Mouse (Mus musculus): Measurements from ENCODE around the gene Scrg1. TPM values are rescaled to one million over a fixed set of nuclear protein-coding genes. Genes with fewer than 3 reads are reported as not detected.

The Scrg1 gene
- 0.39 TPM in 1 of 2 replicates, not detected in the other for polyA plus RNA-seq (2015; fragmentation: Nextera tagmentation; extraction: Ambion mirVana)

GRCm38 (mm10) chr8:57455765-57456164, at the start of gene Scrg1:
Gene Scrg1, plus strand, starts transcription at chr8:57455923.
- WGBS, result 72% methylated on average over 3 of the region's 3 CpGs

GRCm38 (mm10) chr8:57406366-57406765, 49.4 kb upstream of the Scrg1 start:
- Histone ChIP-seq H3K36me3 (no peaks in the 10 kb centered on the region), H3K27me3 (peaks cover 13% of the 10 kb centered on the region), H3K27ac (no peak overlapping the region), H3K4me2 (no peak overlapping the region), H3K9ac (no peak overlapping the region), H3K4me1 (peaks cover 15% of the 10 kb centered on the region), H3K4me3 (replicated peaks) (no peak overlapping the region), H3K9me3 (replicated peaks) (no peaks in the 10 kb centered on the region)
- 83% methylated on average over 4 of the region's 4 CpGs for WGBS
- ATAC-seq (replicated peaks; ENCODE audit: low FRiP score), result no peak

More at GRCm38 (mm10) chr8:57455765-57456164, at the start of gene Scrg1:
- no peaks in the 10 kb centered on the region for H3K27me3 ChIP-seq
- no peak for ATAC-seq (replicated peaks; ENCODE audit: low FRiP score)
- no peaks in the 10 kb centered on the region for H3K36me3 ChIP-seq
- H3K9ac ChIP-seq, result no peak within 1 kb of the TSS
- H3K4me2 ChIP-seq, result no peak within 1 kb of the TSS
- no peaks in the 10 kb centered on the region for H3K4me1 ChIP-seq
- no peak within 1 kb of the TSS for H3K27ac ChIP-seq
- no peaks in the 10 kb centered on the region for H3K9me3 ChIP-seq (replicated peaks)
- H3K4me3 ChIP-seq (replicated peaks), result no peak within 1 kb of the TSS

GRCm38 (mm10) chr8:57409333-57409732, 46.4 kb upstream of the Scrg1 start:
- H3K9me3 ChIP-seq (replicated peaks), result no peaks in the 10 kb centered on the region
- peaks cover 10% of the 10 kb centered on the region for H3K4me1 ChIP-seq
- peak; percentile 55; the same call in 1 of the 2 replicates for ATAC-seq (replicated peaks; ENCODE audit: low FRiP score)
- H3K27me3 ChIP-seq, result peaks cover 25% of the 10 kb centered on the region
- H3K4me3 ChIP-seq (replicated peaks), result no peak overlapping the region
- no peak overlapping the region for H3K27ac ChIP-seq
- no peaks in the 10 kb centered on the region for H3K36me3 ChIP-seq
- 0 out of 2 replicates have a peak overlapping the region, but pooled peaks have one; percentile 49 for H3K4me2 ChIP-seq
- 37% methylated on average over 2 of the region's 2 CpGs for WGBS
- no peak overlapping the region for H3K9ac ChIP-seq

GRCm38 (mm10) chr8:57409779-57410472, 45.8 kb upstream of the Scrg1 start:
- Histone ChIP-seq H3K9ac (no peak overlapping the region), H3K27me3 (peaks cover 25% of the 10 kb centered on the region), H3K4me2 (peak overlapping the region; percentile 49), H3K27ac (no peak overlapping the region), H3K36me3 (no peaks in the 10 kb centered on the region), H3K9me3 (replicated peaks) (no peaks in the 10 kb centered on the region), H3K4me1 (peaks cover 10% of the 10 kb centered on the region), H3K4me3 (replicated peaks) (peak overlapping the region; percentile 16)
- 0 out of 2 replicates have a peak, but pooled peaks have one; percentile 19 for ATAC-seq (replicated peaks; ENCODE audit: low FRiP score)
- WGBS, result 27% methylated on average over 15 of the region's 15 CpGs

GRCm38 (mm10) chr8:57410473-57410863, 45.3 kb upstream of the Scrg1 start:
- ATAC-seq (replicated peaks; ENCODE audit: low FRiP score), result peak; percentile 44; the same call in 1 of the 2 replicates
- Histone ChIP-seq H3K4me2 (peak overlapping the region; percentile 49), H3K9me3 (replicated peaks) (no peaks in the 10 kb centered on the region), H3K36me3 (no peaks in the 10 kb centered on the region), H3K9ac (no peak overlapping the region), H3K27me3 (peaks cover 25% of the 10 kb centered on the region), H3K4me1 (peaks cover 10% of the 10 kb centered on the region), H3K27ac (no peak overlapping the region), H3K4me3 (replicated peaks) (peak overlapping the region; percentile 16)
- 10% methylated on average over 16 of the region's 16 CpGs for WGBS

- Histone ChIP-seq H3K9ac (no peak overlapping the region), H3K4me2 (no peak overlapping the region), H3K27ac (no peak overlapping the region), H3K9me3 (replicated peaks) (no peaks in the 10 kb centered on the region), H3K4me3 (replicated peaks) (no peak overlapping the region), H3K27me3 (peaks cover 25% of the 10 kb centered on the region), H3K36me3 (no peaks in the 10 kb centered on the region), H3K4me1 (peaks cover 10% of the 10 kb centered on the region)
- ATAC-seq (replicated peaks; ENCODE audit: low FRiP score), result no peak
- 79% methylated on average over 6 of the region's 6 CpGs for WGBS
These were observed 44.4 kb upstream of the Scrg1 start for GRCm38 (mm10) chr8:57411366-57411765.

GRCm38 (mm10) chr8:57416827-57417226, 38.9 kb upstream of the Scrg1 start:
- no peak overlapping the region for H3K4me3 ChIP-seq (replicated peaks)
- no peaks in the 10 kb centered on the region for H3K36me3 ChIP-seq
- 88% methylated on average over 5 of the region's 5 CpGs for WGBS
- peaks cover 7% of the 10 kb centered on the region for H3K27me3 ChIP-seq
- H3K27ac ChIP-seq, result no peak overlapping the region
- no peaks in the 10 kb centered on the region for H3K9me3 ChIP-seq (replicated peaks)
- no peaks in the 10 kb centered on the region for H3K4me1 ChIP-seq
- ATAC-seq (replicated peaks; ENCODE audit: low FRiP score), result no peak
- H3K9ac ChIP-seq, result no peak overlapping the region
- no peak overlapping the region for H3K4me2 ChIP-seq

- no peak overlapping the region for H3K4me2 ChIP-seq
- H3K9me3 ChIP-seq (replicated peaks), result no peaks in the 10 kb centered on the region
- no peak overlapping the region for H3K9ac ChIP-seq
- H3K27me3 ChIP-seq, result peaks cover 19% of the 10 kb centered on the region
- WGBS, result 23% methylated on average over 3 of the region's 3 CpGs
- ATAC-seq (replicated peaks; ENCODE audit: low FRiP score), result no peak
- no peak overlapping the region for H3K4me3 ChIP-seq (replicated peaks)
- H3K36me3 ChIP-seq, result no peaks in the 10 kb centered on the region
- H3K4me1 ChIP-seq, result peaks cover 5% of the 10 kb centered on the region; the same call in 1 of the 2 replicates
- H3K27ac ChIP-seq, result no peak overlapping the region
These were observed 29.6 kb upstream of the Scrg1 start for GRCm38 (mm10) chr8:57426074-57426473.

GRCm38 (mm10) chr8:57427581-57428366, 27.9 kb upstream of the Scrg1 start:
- no peak overlapping the region for H3K27ac ChIP-seq
- 68% methylated on average over 18 of the region's 18 CpGs for WGBS
- H3K9ac ChIP-seq, result no peak overlapping the region
- H3K36me3 ChIP-seq, result no peaks in the 10 kb centered on the region
- peaks cover 19% of the 10 kb centered on the region for H3K27me3 ChIP-seq
- H3K4me1 ChIP-seq, result peaks cover 5% of the 10 kb centered on the region; the same call in 1 of the 2 replicates
- no peak overlapping the region for H3K4me2 ChIP-seq
- no peaks in the 10 kb centered on the region for H3K9me3 ChIP-seq (replicated peaks)
- no peak overlapping the region for H3K4me3 ChIP-seq (replicated peaks)
- ATAC-seq (replicated peaks; ENCODE audit: low FRiP score), result no peak

- H3K27me3 ChIP-seq, result peaks cover 19% of the 10 kb centered on the region
- ATAC-seq (replicated peaks; ENCODE audit: low FRiP score), result no peak
- 19% methylated on average over 1 of the region's 1 CpGs for WGBS
These were observed 27.2 kb upstream of the Scrg1 start for GRCm38 (mm10) chr8:57428566-57428965.

GRCm38 (mm10) chr8:57429166-57429887, 26.4 kb upstream of the Scrg1 start:
- Histone ChIP-seq H3K36me3 (no peaks in the 10 kb centered on the region), H3K4me3 (replicated peaks) (no peak overlapping the region), H3K4me2 (peak overlapping the region; percentile 42), H3K27me3 (peaks cover 19% of the 10 kb centered on the region), H3K9me3 (replicated peaks) (no peaks in the 10 kb centered on the region), H3K27ac (no peak overlapping the region), H3K4me1 (peaks cover 5% of the 10 kb centered on the region; the same call in 1 of the 2 replicates), H3K9ac (no peak overlapping the region)
- ATAC-seq (replicated peaks; ENCODE audit: low FRiP score), result 0 out of 2 replicates have a peak, but pooled peaks have one; percentile 12
- WGBS, result 30% methylated on average over 18 of the region's 18 CpGs

More at GRCm38 (mm10) chr8:57428566-57428965, 27.2 kb upstream of the Scrg1 start:
- Histone ChIP-seq H3K9me3 (replicated peaks) (no peaks in the 10 kb centered on the region), H3K4me3 (replicated peaks) (no peak overlapping the region), H3K4me2 (no peak overlapping the region), H3K9ac (no peak overlapping the region), H3K36me3 (no peaks in the 10 kb centered on the region), H3K27ac (no peak overlapping the region), H3K4me1 (peaks cover 5% of the 10 kb centered on the region; the same call in 1 of the 2 replicates)

Measured in kidney, embryonic 15.5 days (tissue).